Mouse (Mus musculus) megakaryocyte, embryonic 14.5 days (primary cell): ENCODE results near the gene Smndc1.
"Not testable (repeated sequence)": the region's sequence is repeated elsewhere in the genome, so short reads cannot be mapped to it uniquely, and the experiment has no call there.

Experiments
- FLI1 ChIP-seq: IDR thresholded peaks from 2 replicates; pipeline ENCODE4 v1.6.1; 2012; ENCODE audit warnings: low read length, inconsistent platforms, mixed read lengths
- GATA1 ChIP-seq: IDR thresholded peaks from 3 replicates; pipeline ENCODE4 v1.6.1; 2012; ENCODE audit warnings: mixed read lengths, low read length, inconsistent platforms, borderline replicate concordance

GRCm38 (mm10) chr19:53395805-53396204 is 5.4 kb upstream of the Smndc1 start:
- TF ChIP-seq GATA1, FLI1: not testable (repeated sequence)
